Mouse (Mus musculus) neural tube, embryonic 11.5 days (tissue): ENCODE measurements at regions not wholly inside any gene's neighbourhood (a gene's known extent, or its start where the extent isn't known, plus 50 kb on each side); places are given as distances from the start of the nearest gene placed in this dataset.

Experiments
- ATAC-seq: fragments of 200-750 bp; cut with Nextera tagmentation; 2 replicates; pipeline ENCODE4 v1.8.0; 2017; ENCODE audit warnings: moderate number of reproducible peaks, mild to moderate bottlenecking, moderate TSS enrichment, moderate library complexity; ENCODE audit not compliant: insufficient read depth, low FRiP score, low TSS enrichment
- DNase-seq: peaks from one replicate; pipeline ENCODE4 v3.0.0-alpha.2; 2015; ENCODE audit warnings: low spot score
- H3K27ac ChIP-seq: fragments of 300-500 bp; sonication (generic); 2 replicates; pipeline ENCODE4 v1.5.1; 2014; ENCODE audit warnings: low read depth, mild to moderate bottlenecking, low read length
- H3K27me3 ChIP-seq: fragments of 300-500 bp; sonication (generic); 2 replicates; pipeline ENCODE4 v1.6.1; 2014; ENCODE audit warnings: mild to moderate bottlenecking, low read length, mixed read lengths; ENCODE audit not compliant: control insufficient read depth, insufficient read depth
- H3K36me3 ChIP-seq: fragments of 300-500 bp; sonication (generic); 2 replicates; pipeline ENCODE4 v1.6.1; 2014; ENCODE audit warnings: mild to moderate bottlenecking, low read length, moderate library complexity, mixed read lengths; ENCODE audit not compliant: control insufficient read depth, insufficient read depth
- H3K4me1 ChIP-seq: fragments of 300-500 bp; sonication (generic); 2 replicates; pipeline ENCODE4 v1.6.1; 2014; ENCODE audit warnings: low read length, mixed read lengths; ENCODE audit not compliant: control insufficient read depth, insufficient read depth
- H3K4me2 ChIP-seq: fragments of 300-500 bp; sonication (generic); 2 replicates; pipeline ENCODE4 v1.6.1; 2014; ENCODE audit warnings: low read depth, mild to moderate bottlenecking, moderate library complexity
- H3K4me3 ChIP-seq: fragments of 300-500 bp; sonication (generic); 2 replicates; pipeline ENCODE4 v1.5.1; 2014; ENCODE audit warnings: low read depth, low read length
- H3K9ac ChIP-seq: fragments of 300-500 bp; sonication (generic); 2 replicates; pipeline ENCODE4 v1.6.1; 2014; ENCODE audit warnings: mild to moderate bottlenecking, low read length
- H3K9me3 ChIP-seq: fragments of 300-500 bp; sonication (generic); 2 replicates; pipeline ENCODE4 v1.6.1; 2016; ENCODE audit warnings: low read length; ENCODE audit not compliant: control insufficient read depth
- WGBS: fragments of 180-500 bp; shearing (Covaris S2); extraction: QIAGEN DNeasy Blood & Tissue Kit; methylation state at CpG from one replicate; pipeline ENCODE4 v1.1.7; 2014; 5-methylcytosine and 5-hydroxymethylcytosine counted together

GRCm38 (mm10) chr10:117460366-117460730 lies 80.5 kb upstream of the Cpsf6 start:
- DNase-seq (no peak), ATAC-seq (no peak)
- H3K4me1 ChIP-seq, result no peaks in the 10 kb centered on the region
- no peak overlapping the region for H3K4me3 ChIP-seq
- H3K4me2 ChIP-seq, result no peak overlapping the region
- H3K27me3 ChIP-seq, result no peaks in the 10 kb centered on the region
- no peak overlapping the region for H3K9ac ChIP-seq
- WGBS, result 94% methylated on average over 6 of the region's 6 CpGs
- H3K36me3 ChIP-seq, result no peaks in the 10 kb centered on the region
- no peaks in the 10 kb centered on the region for H3K9me3 ChIP-seq
- no peak overlapping the region for H3K27ac ChIP-seq

GRCm38 (mm10) chr10:117459651-117460365 lies 80.0 kb upstream of the Cpsf6 start:
- Histone ChIP-seq H3K9me3 (no peaks in the 10 kb centered on the region), H3K27ac (no peak overlapping the region), H3K27me3 (no peaks in the 10 kb centered on the region), H3K4me1 (no peaks in the 10 kb centered on the region), H3K36me3 (no peaks in the 10 kb centered on the region), H3K9ac (no peak overlapping the region), H3K4me2 (no peak overlapping the region), H3K4me3 (no peak overlapping the region)
- DNase-seq (no peak), ATAC-seq (no peak)
- 94% methylated on average over 10 of the region's 10 CpGs for WGBS

GRCm38 (mm10) chr10:117459041-117459475 lies 79.2 kb upstream of the Cpsf6 start:
- no peak for DNase-seq
- H3K27me3 ChIP-seq, result no peaks in the 10 kb centered on the region
- no peak for ATAC-seq
- no peak overlapping the region for H3K4me2 ChIP-seq
- no peak overlapping the region for H3K4me3 ChIP-seq
- H3K27ac ChIP-seq, result no peak overlapping the region
- no peaks in the 10 kb centered on the region for H3K36me3 ChIP-seq
- WGBS, result 96% methylated on average over 2 of the region's 2 CpGs
- H3K9me3 ChIP-seq, result no peaks in the 10 kb centered on the region
- no peaks in the 10 kb centered on the region for H3K4me1 ChIP-seq
- no peak overlapping the region for H3K9ac ChIP-seq

- H3K27ac ChIP-seq, result no peak overlapping the region
- no peak for ATAC-seq
Observed at GRCm38 (mm10) chr10:117458271-117459040, 78.6 kb upstream of the Cpsf6 start.

GRCm38 (mm10) chr10:117457701-117457950 lies 77.8 kb upstream of the Cpsf6 start:
- Histone ChIP-seq H3K27ac (no peak overlapping the region), H3K4me2 (no peak overlapping the region), H3K4me3 (no peak overlapping the region), H3K4me1 (no peaks in the 10 kb centered on the region), H3K9ac (no peak overlapping the region), H3K27me3 (no peaks in the 10 kb centered on the region), H3K36me3 (no peaks in the 10 kb centered on the region), H3K9me3 (no peaks in the 10 kb centered on the region)
- DNase-seq (no peak), ATAC-seq (no peak)
- 77% methylated on average over 2 of the region's 2 CpGs for WGBS

More at GRCm38 (mm10) chr10:117458271-117459040, 78.6 kb upstream of the Cpsf6 start:
- Histone ChIP-seq H3K4me2 (no peak overlapping the region), H3K27me3 (no peaks in the 10 kb centered on the region), H3K4me1 (no peaks in the 10 kb centered on the region), H3K9me3 (no peaks in the 10 kb centered on the region), H3K36me3 (no peaks in the 10 kb centered on the region), H3K9ac (no peak overlapping the region), H3K4me3 (no peak overlapping the region)
- DNase-seq, result no peak
- WGBS, result 86% methylated on average over 11 of the region's 11 CpGs

DNA sequence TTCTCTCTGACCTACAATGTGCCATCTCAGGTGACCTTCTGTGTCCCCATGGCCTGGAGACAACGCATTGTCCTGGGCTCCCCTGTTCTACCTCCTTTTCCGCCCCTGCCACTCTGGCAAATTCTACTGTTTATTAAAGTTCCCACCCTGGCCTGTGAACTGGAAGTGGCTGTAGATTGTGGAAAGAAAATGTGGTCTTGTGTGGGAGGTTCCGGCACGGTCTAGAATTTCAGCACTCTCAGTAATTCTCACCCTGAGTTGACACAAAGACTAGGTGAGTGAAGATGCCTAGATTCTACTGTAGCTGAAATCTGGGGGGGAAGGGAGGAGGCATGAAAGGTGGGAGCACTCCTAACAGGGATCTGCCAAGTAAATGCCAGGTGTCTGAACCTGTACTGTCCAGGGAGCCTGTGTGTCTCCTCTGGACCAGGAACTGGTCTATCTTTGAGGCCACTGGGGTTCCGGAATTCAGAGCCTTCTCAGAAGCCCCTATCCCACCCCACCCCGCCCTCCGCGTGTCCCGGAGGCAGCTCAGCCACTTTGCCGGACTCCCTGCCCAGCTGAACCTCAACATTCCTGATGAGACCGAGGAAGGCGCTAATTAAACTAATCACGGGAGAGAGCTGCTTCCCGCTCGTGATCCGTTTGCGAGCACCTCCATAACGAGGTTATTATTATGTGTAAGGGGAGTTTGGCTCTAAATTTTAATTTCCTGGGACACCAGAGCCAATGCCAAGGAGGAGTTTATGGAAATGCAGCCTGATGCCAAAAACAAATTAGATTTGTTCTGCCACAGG lies 77.3 kb upstream of the Cpsf6 start:
- no peak overlapping the region for H3K4me2 ChIP-seq
- WGBS, result 75% methylated on average over 18 of the region's 18 CpGs
- no peaks in the 10 kb centered on the region for H3K36me3 ChIP-seq
- no peak overlapping the region for H3K4me3 ChIP-seq
- no peak overlapping the region for H3K9ac ChIP-seq
- no peaks in the 10 kb centered on the region for H3K4me1 ChIP-seq
- H3K9me3 ChIP-seq, result no peaks in the 10 kb centered on the region
- DNase-seq (no peak), ATAC-seq (no peak)
- no peak overlapping the region for H3K27ac ChIP-seq
- H3K27me3 ChIP-seq, result no peaks in the 10 kb centered on the region

- Histone ChIP-seq H3K9me3 (no peaks in the 10 kb centered on the region), H3K4me1 (no peaks in the 10 kb centered on the region), H3K27me3 (no peaks in the 10 kb centered on the region), H3K4me2 (no peak overlapping the region), H3K27ac (no peak overlapping the region), H3K9ac (no peak overlapping the region), H3K36me3 (no peaks in the 10 kb centered on the region), H3K4me3 (no peak overlapping the region)
- 63% methylated on average over 8 of the region's 8 CpGs for WGBS
- ATAC-seq (no peak), DNase-seq (no peak)
Observed at GRCm38 (mm10) chr10:117456427-117456826, 76.6 kb upstream of the Cpsf6 start.

- no peak overlapping the region for H3K4me2 ChIP-seq
Observed at GRCm38 (mm10) chr10:117455595-117456302, 75.9 kb upstream of the Cpsf6 start.

More at GRCm38 (mm10) chr10:117455595-117456302, 75.9 kb upstream of the Cpsf6 start:
- peak; percentile 38; the same call in 1 of the 2 replicates for ATAC-seq
- H3K4me3 ChIP-seq, result no peak overlapping the region
- no peak overlapping the region for H3K27ac ChIP-seq
- no peaks in the 10 kb centered on the region for H3K36me3 ChIP-seq
- DNase-seq, result peak; percentile 68
- no peaks in the 10 kb centered on the region for H3K4me1 ChIP-seq
- WGBS, result 77% methylated on average over 9 of the region's 9 CpGs
- H3K27me3 ChIP-seq, result no peaks in the 10 kb centered on the region
- H3K9ac ChIP-seq, result no peak overlapping the region
- no peaks in the 10 kb centered on the region for H3K9me3 ChIP-seq
